8 mouse cellular contexts compared by ENCODE assay signal in the genomic region with DNA sequence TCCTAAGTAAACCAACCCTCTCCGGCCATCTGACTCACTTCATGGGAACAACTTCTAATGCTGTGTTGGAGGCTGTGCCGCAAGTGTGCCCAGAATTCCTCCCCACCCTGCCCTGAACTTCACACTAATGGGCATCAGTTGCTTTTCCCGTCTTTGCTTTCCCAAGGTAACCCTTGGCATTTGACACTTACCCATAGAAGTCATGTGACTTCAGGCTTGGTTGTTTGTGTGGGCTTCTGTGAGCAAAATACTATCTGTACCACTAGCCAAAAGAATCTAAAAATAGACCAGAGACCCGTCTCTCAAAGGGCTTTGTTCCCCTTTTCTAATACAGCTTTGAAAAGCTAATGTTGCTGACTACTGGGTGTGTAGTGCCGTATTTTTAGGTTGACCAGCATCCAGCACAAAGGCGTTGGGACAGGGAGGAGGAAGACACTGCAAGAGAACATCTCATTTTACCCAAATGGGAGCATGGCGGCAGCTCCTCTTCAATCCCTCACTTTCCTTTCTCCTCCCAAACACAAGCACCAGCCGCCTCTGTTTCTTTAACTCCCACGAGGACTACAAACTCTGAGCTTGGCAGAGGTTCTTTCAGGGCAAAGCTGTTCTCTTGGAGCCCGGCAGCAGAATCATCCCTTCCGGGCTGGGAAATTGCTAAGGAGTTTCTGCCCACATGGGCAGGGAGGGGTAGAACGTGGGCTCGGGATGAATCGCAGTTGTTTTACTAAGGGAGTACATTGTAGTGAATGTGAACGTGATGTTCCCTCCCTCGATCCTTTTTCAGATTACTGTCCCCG. TPM values are rescaled to one million over a fixed set of nuclear protein-coding genes. Genes with fewer than 3 reads are reported as not detected.
DNase-seq lines count a peak whose midpoint lies in the region; ATAC-seq and TF ChIP-seq lines count a peak whose summit lies in the region.

No protein-coding gene starts in this region.

- no peaks in the 10 kb centered on the region for H3K36me3 ChIP-seq in hindbrain, embryonic 13.5 days
- H3K36me3 ChIP-seq in hindbrain, embryonic 12.5 days = no peaks in the 10 kb centered on the region

- 0 out of 2 replicates have a peak overlapping the region, but pooled peaks have one; percentile 3 for H3K4me2 ChIP-seq in hindbrain, embryonic 13.5 days
- H3K4me2 ChIP-seq in hindbrain, embryonic 12.5 days (replicated peaks) = no peak overlapping the region

- no peak for ATAC-seq in hindbrain, embryonic 13.5 days (ENCODE audit: low FRiP score)
- no peak for ATAC-seq in hindbrain, embryonic 12.5 days (ENCODE audit: low FRiP score)

- 72% methylated on average over 17 of the region's 17 CpGs for WGBS in hindbrain, embryonic 13.5 days
- WGBS in hindbrain, embryonic 12.5 days = 75% methylated on average over 17 of the region's 17 CpGs
- 10% methylated on average over 17 of the region's 17 CpGs for WGBS in olfactory bulb, adult 2 months

- no peak overlapping the region for H3K9ac ChIP-seq in hindbrain, embryonic 13.5 days
- no peak overlapping the region for H3K9ac ChIP-seq in hindbrain, embryonic 12.5 days

- no peak for TF ChIP-seq CTCF in olfactory bulb, adult 2 months (IDR thresholded peaks at IDR 0.05; ENCODE audit: insufficient read depth, low read depth, low read length)

- no peaks in the 10 kb centered on the region for H3K27me3 ChIP-seq in hindbrain, embryonic 13.5 days
- no peaks in the 10 kb centered on the region for H3K27me3 ChIP-seq in hindbrain, embryonic 12.5 days

- H3K27ac ChIP-seq in hindbrain, embryonic 13.5 days = no peak overlapping the region
- H3K27ac ChIP-seq in hindbrain, embryonic 12.5 days = no peak overlapping the region
- H3K27ac ChIP-seq in olfactory bulb, adult 2 months (ENCODE audit: insufficient read depth, low read depth, low read length) = peak overlapping the region; percentile 72

- H3K4me1 ChIP-seq in hindbrain, embryonic 13.5 days (replicated peaks) = 0 out of 2 replicates have a peak, but pooled peaks cover 4% of the 10 kb centered on the region
- H3K4me1 ChIP-seq in hindbrain, embryonic 12.5 days = no peaks in the 10 kb centered on the region
- H3K4me1 ChIP-seq in olfactory bulb, adult 2 months (ENCODE audit: control insufficient read depth, insufficient read depth, low read length) = peaks cover 12% of the 10 kb centered on the region

- no peaks in the 10 kb centered on the region for H3K9me3 ChIP-seq in hindbrain, embryonic 13.5 days
- H3K9me3 ChIP-seq in hindbrain, embryonic 12.5 days (replicated peaks) = no peaks in the 10 kb centered on the region

- H3K4me3 ChIP-seq in hindbrain, embryonic 13.5 days = no peak overlapping the region
- H3K4me3 ChIP-seq in hindbrain, embryonic 12.5 days = no peak overlapping the region
- peak overlapping the region; percentile 26 for H3K4me3 ChIP-seq in olfactory bulb, adult 2 months (ENCODE audit: insufficient read depth, low read depth, low read length)

- peak; percentile 74 for DNase-seq in MEL-GATA-1-ER (ENCODE audit: extremely low read depth, low read depth)
- DNase-seq in frontal cortex, postnatal 25 days (ENCODE audit: low spot score in 2 of 2) = peak; percentile 32 to 44
- DNase-seq in left cerebral cortex, adult 11 months (ENCODE audit: low spot score) = peak; percentile 54
- DNase-seq in retina, postnatal 1 day = no peak
- no peak for DNase-seq in adrenal gland, adult 18-20 months (ENCODE audit: low spot score in 2 of 2)

- TF ChIP-seq POLR2A in olfactory bulb, adult 2 months (IDR thresholded peaks at IDR 0.05; ENCODE audit: insufficient read depth, low read depth, low read length) = no peak

RNA-seq across cellular contexts. Expression of a gene that starts 6.4 kb away (rescaled TPM):
- 17.0 and 18.3 TPM in 2 replicates for polyA plus RNA-seq in hindbrain, embryonic 13.5 days (2015; fragmentation: Nextera tagmentation; extraction: Ambion mirVana)
- polyA plus RNA-seq in hindbrain, embryonic 12.5 days (2016; fragmentation: Nextera tagmentation; extraction: Ambion mirVana) = 29.2 and 29.8 TPM in 2 replicates
- polyA plus RNA-seq in olfactory bulb, adult 2 months (2012; ENCODE audit: insufficient read depth, insufficient read length, low replicate concordance, missing spikeins) = not detected in 2 replicates
- total RNA-seq in adrenal gland, adult 18-20 months (2021) = 10 to 100 TPM; 44.9 to 47.3 TPM

Comparison
In these comparisons a context has a peak if more than half of its experiments do, and no peak if none do; other contexts are left out.
1. DNase-seq: peak in MEL-GATA-1-ER (single experiment), frontal cortex, postnatal 25 days (2 of 2) and left cerebral cortex, adult 11 months (single experiment); none in retina, postnatal 1 day (single experiment) and adrenal gland, adult 18-20 months (0 of 2).